Mouse (Mus musculus) lung, adult 2 months (tissue): Measurements from ENCODE around the gene Spaca5.

ENCODE experiments used
- CTCF ChIP-seq: fragments of 200-500 bp; IDR thresholded peaks from 2 replicates; pipeline ENCODE4 v1.5.1; 2011; ENCODE audit warnings: mild to moderate bottlenecking, low read length, control low read depth; ENCODE audit not compliant: insufficient read depth
- POLR2A ChIP-seq: fragments of 200-500 bp; IDR thresholded peaks from 2 replicates; pipeline ENCODE4 v1.6.1; 2011; ENCODE audit warnings: low read depth, mild to moderate bottlenecking, control low read depth, low read length, borderline replicate concordance; ENCODE audit errors: extremely low read depth

- TF ChIP-seq POLR2A (peak; percentile 55; the same call in 1 of the 2 replicates), CTCF (no peak)
Observed at GRCm38 (mm10) chrX:21061866-21062543, 6.2 kb upstream of the Spaca5 start, which contains the start of gene Zfp182.
